ENCODE assay signal across 11 mouse cellular contexts in the genomic region with DNA sequence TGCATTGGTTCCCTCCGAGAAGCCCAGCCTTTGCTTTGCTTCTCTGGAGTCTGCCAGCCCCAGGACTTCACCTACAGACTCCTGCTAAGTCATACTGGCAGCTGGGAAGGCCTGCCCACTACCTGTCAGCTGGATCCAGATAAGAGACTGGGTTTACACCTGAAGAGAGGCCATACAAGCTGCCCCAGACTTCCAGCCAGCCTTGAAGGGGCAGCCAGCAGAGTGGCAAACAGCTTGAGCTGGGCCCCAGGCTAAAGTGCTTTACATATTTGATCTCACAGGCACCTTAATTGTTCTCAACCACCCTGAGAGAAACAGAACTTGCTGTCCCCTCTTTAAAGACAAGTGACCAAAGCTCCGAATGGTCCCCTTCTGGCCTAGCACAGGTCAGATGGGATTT. TPM values are rescaled to one million over a fixed set of nuclear protein-coding genes. Genes with fewer than 3 reads are reported as not detected.
DNase-seq lines count a peak whose midpoint lies in the region; ATAC-seq lines count a peak whose summit lies in the region.
"Had no signal": no experiment of that assay in that cellular context is flagged by ENCODE, and none has a peak within 500 bp of the region (broad histone marks: within the 10 kb centered on the region; RNA-seq: fewer than 3 reads in every experiment).

No protein-coding gene starts in this region.

- no peak for DNase-seq in kidney, postnatal 14 days
- DNase-seq in intestine, embryonic 14.5 days (ENCODE audit: low spot score), result no peak
- no peak for DNase-seq in thymus, postnatal 36 days
- DNase-seq: gastrocnemius, adult 2 months; right cerebral cortex, postnatal 25 days had no signal

- H3K27me3 ChIP-seq in kidney, embryonic 15.5 days, result no peaks in the 10 kb centered on the region
- H3K27me3 ChIP-seq in intestine, embryonic 14.5 days (replicated peaks; ENCODE audit: control insufficient read depth, insufficient read depth, low read length), result no peaks in the 10 kb centered on the region
- no peaks in the 10 kb centered on the region for H3K27me3 ChIP-seq in liver, embryonic 16.5 days (ENCODE audit: control insufficient read depth, insufficient read depth, low read depth, low read length)
- H3K27me3 ChIP-seq in stomach, embryonic 14.5 days (ENCODE audit: control insufficient read depth, insufficient read depth, low read length), result no peaks in the 10 kb centered on the region
- no peaks in the 10 kb centered on the region for H3K27me3 ChIP-seq in hindbrain, embryonic 12.5 days

- no peak overlapping the region; the same call in 1 of the 2 replicates for H3K4me3 ChIP-seq in kidney, embryonic 15.5 days (replicated peaks)
- H3K4me3 ChIP-seq in intestine, embryonic 14.5 days (ENCODE audit: low read depth, low read length), result no peak overlapping the region
- no peak overlapping the region for H3K4me3 ChIP-seq in liver, embryonic 16.5 days (ENCODE audit: low read depth, low read length)
- H3K4me3 ChIP-seq in stomach, embryonic 14.5 days (ENCODE audit: low read depth, low read length), result no peak overlapping the region
- no peak overlapping the region for H3K4me3 ChIP-seq in hindbrain, embryonic 12.5 days
- H3K4me3 ChIP-seq: gastrocnemius, adult 2 months; midbrain, embryonic 13.5 days had no signal

- no peak for ATAC-seq in kidney, embryonic 15.5 days (replicated peaks; ENCODE audit: low FRiP score)
- no peak for ATAC-seq in intestine, embryonic 14.5 days (replicated peaks; ENCODE audit: low FRiP score, low TSS enrichment, low read depth)
- no peak for ATAC-seq in liver, embryonic 16.5 days (ENCODE audit: low read depth)
- ATAC-seq in stomach, embryonic 14.5 days (ENCODE audit: insufficient number of reproducible peaks, insufficient read depth, low FRiP score, low read depth), result no peak
- ATAC-seq in hindbrain, embryonic 12.5 days (ENCODE audit: low FRiP score), result no peak
- ATAC-seq: midbrain, embryonic 13.5 days had no signal

- H3K9me3 ChIP-seq in kidney, embryonic 15.5 days (replicated peaks), result no peaks in the 10 kb centered on the region
- H3K9me3 ChIP-seq in intestine, embryonic 14.5 days (ENCODE audit: control insufficient read depth, low read length), result no peaks in the 10 kb centered on the region
- no peaks in the 10 kb centered on the region for H3K9me3 ChIP-seq in liver, embryonic 16.5 days (replicated peaks; ENCODE audit: control insufficient read depth, low read length)
- H3K9me3 ChIP-seq in stomach, embryonic 14.5 days (ENCODE audit: control insufficient read depth, low read depth, low read length), result no peaks in the 10 kb centered on the region
- no peaks in the 10 kb centered on the region for H3K9me3 ChIP-seq in hindbrain, embryonic 12.5 days (replicated peaks)
- H3K9me3 ChIP-seq: midbrain, embryonic 13.5 days had no signal

- H3K4me2 ChIP-seq in kidney, embryonic 15.5 days, result no peak overlapping the region
- no peak overlapping the region for H3K4me2 ChIP-seq in intestine, embryonic 14.5 days (ENCODE audit: low read length)
- H3K4me2 ChIP-seq in liver, embryonic 16.5 days (ENCODE audit: low read depth, low read length), result no peak overlapping the region
- H3K4me2 ChIP-seq in stomach, embryonic 14.5 days (replicated peaks; ENCODE audit: low read depth, low read length), result no peak overlapping the region
- H3K4me2 ChIP-seq in hindbrain, embryonic 12.5 days (replicated peaks), result no peak overlapping the region
- H3K4me2 ChIP-seq: hindbrain, embryonic 14.5 days; midbrain, embryonic 13.5 days had no signal

- H3K9ac ChIP-seq in kidney, embryonic 15.5 days, result peak overlapping the region; percentile 18; the same call in 1 of the 2 replicates
- no peak overlapping the region for H3K9ac ChIP-seq in intestine, embryonic 14.5 days (ENCODE audit: low read length)
- H3K9ac ChIP-seq in liver, embryonic 16.5 days (ENCODE audit: low read depth, low read length), result no peak overlapping the region
- 0 out of 2 replicates have a peak overlapping the region, but pooled peaks have one; percentile 2 for H3K9ac ChIP-seq in stomach, embryonic 14.5 days (replicated peaks; ENCODE audit: low read depth, low read length)
- no peak overlapping the region for H3K9ac ChIP-seq in hindbrain, embryonic 12.5 days
- H3K9ac ChIP-seq: hindbrain, embryonic 14.5 days; midbrain, embryonic 13.5 days had no signal

- WGBS in kidney, embryonic 15.5 days, result 47% methylated on average over 2 of the region's 2 CpGs
- WGBS in intestine, embryonic 14.5 days, result 51% methylated on average over 2 of the region's 2 CpGs
- 57% methylated on average over 2 of the region's 2 CpGs for WGBS in liver, embryonic 16.5 days (ENCODE audit: insufficient replicate concordance)
- 51% methylated on average over 2 of the region's 2 CpGs for WGBS in stomach, embryonic 14.5 days
- 39% methylated on average over 2 of the region's 2 CpGs for WGBS in hindbrain, embryonic 12.5 days

- peaks cover 52% of the 10 kb centered on the region for H3K4me1 ChIP-seq in kidney, embryonic 15.5 days
- H3K4me1 ChIP-seq in intestine, embryonic 14.5 days (replicated peaks; ENCODE audit: control insufficient read depth, insufficient read depth, low read length), result peaks cover 6% of the 10 kb centered on the region; the same call in 1 of the 2 replicates
- H3K4me1 ChIP-seq in liver, embryonic 16.5 days (ENCODE audit: control insufficient read depth, low read depth, low read length), result peaks cover 72% of the 10 kb centered on the region
- H3K4me1 ChIP-seq in stomach, embryonic 14.5 days (ENCODE audit: control insufficient read depth, insufficient read depth, low read length), result peaks cover 2% of the 10 kb centered on the region; the same call in 1 of the 2 replicates
- peaks cover 4% of the 10 kb centered on the region; the same call in 1 of the 2 replicates for H3K4me1 ChIP-seq in hindbrain, embryonic 12.5 days

- H3K36me3 ChIP-seq in kidney, embryonic 15.5 days, result no peaks in the 10 kb centered on the region
- no peaks in the 10 kb centered on the region for H3K36me3 ChIP-seq in intestine, embryonic 14.5 days (ENCODE audit: control insufficient read depth, insufficient read depth, low read length)
- no peaks in the 10 kb centered on the region for H3K36me3 ChIP-seq in liver, embryonic 16.5 days (ENCODE audit: control insufficient read depth, insufficient read depth)
- no peaks in the 10 kb centered on the region for H3K36me3 ChIP-seq in stomach, embryonic 14.5 days (ENCODE audit: control insufficient read depth, insufficient read depth, low read length)
- H3K36me3 ChIP-seq in hindbrain, embryonic 12.5 days, result no peaks in the 10 kb centered on the region
- H3K36me3 ChIP-seq: midbrain, embryonic 13.5 days had no signal

- H3K27ac ChIP-seq in kidney, embryonic 15.5 days, result peak overlapping the region; percentile 46
- H3K27ac ChIP-seq in intestine, embryonic 14.5 days (ENCODE audit: low read depth), result 0 out of 2 replicates have a peak overlapping the region, but pooled peaks have one; percentile 1
- H3K27ac ChIP-seq in liver, embryonic 16.5 days (ENCODE audit: low read length), result 0 out of 2 replicates have a peak overlapping the region, but pooled peaks have one; percentile 3
- no peak overlapping the region for H3K27ac ChIP-seq in stomach, embryonic 14.5 days (ENCODE audit: low read length)
- no peak overlapping the region for H3K27ac ChIP-seq in hindbrain, embryonic 12.5 days
- H3K27ac ChIP-seq: gastrocnemius, adult 2 months; hindbrain, embryonic 14.5 days; midbrain, embryonic 13.5 days had no signal

RNA-seq across cellular contexts. Expression of a gene that starts 3.1 kb away (rescaled TPM):
- polyA plus RNA-seq in kidney, embryonic 15.5 days (2015; fragmentation: Nextera tagmentation; extraction: Ambion mirVana), result 19.4 and 20.3 TPM in 2 replicates
- 6.9 and 7.3 TPM in 2 replicates for polyA plus RNA-seq in intestine, embryonic 14.5 days (2014; fragmentation: Nextera tagmentation; extraction: Ambion mirVana)
- 7.9 and 8.1 TPM in 2 replicates for polyA plus RNA-seq in liver, embryonic 16.5 days (2015; fragmentation: Nextera tagmentation; extraction: Ambion mirVana)
- 9.6 and 10.1 TPM in 2 replicates for polyA plus RNA-seq in stomach, embryonic 14.5 days (2014; fragmentation: Nextera tagmentation; extraction: Ambion mirVana)
- 11.1 and 12.1 TPM in 2 replicates for polyA plus RNA-seq in hindbrain, embryonic 12.5 days (2016; fragmentation: Nextera tagmentation; extraction: Ambion mirVana)

RNA-seq across cellular contexts. Expression of a gene that starts 26.2 kb away (rescaled TPM):
- polyA plus RNA-seq in kidney, embryonic 15.5 days (2015; fragmentation: Nextera tagmentation; extraction: Ambion mirVana), result 1,106 and 1,152 TPM in 2 replicates
- polyA plus RNA-seq in intestine, embryonic 14.5 days (2014; fragmentation: Nextera tagmentation; extraction: Ambion mirVana), result 1,370 and 1,434 TPM in 2 replicates
- 1,068 and 1,164 TPM in 2 replicates for polyA plus RNA-seq in liver, embryonic 16.5 days (2015; fragmentation: Nextera tagmentation; extraction: Ambion mirVana)
- 1,247 and 1,358 TPM in 2 replicates for polyA plus RNA-seq in stomach, embryonic 14.5 days (2014; fragmentation: Nextera tagmentation; extraction: Ambion mirVana)
- 1,136 and 1,234 TPM in 2 replicates for polyA plus RNA-seq in hindbrain, embryonic 12.5 days (2016; fragmentation: Nextera tagmentation; extraction: Ambion mirVana)

RNA-seq across cellular contexts. Expression of a gene that starts 28.1 kb away (rescaled TPM):
- polyA plus RNA-seq in kidney, embryonic 15.5 days (2015; fragmentation: Nextera tagmentation; extraction: Ambion mirVana), result 166 and 167 TPM in 2 replicates
- 174 and 189 TPM in 2 replicates for polyA plus RNA-seq in intestine, embryonic 14.5 days (2014; fragmentation: Nextera tagmentation; extraction: Ambion mirVana)
- 77.7 and 83.4 TPM in 2 replicates for polyA plus RNA-seq in liver, embryonic 16.5 days (2015; fragmentation: Nextera tagmentation; extraction: Ambion mirVana)
- 163 and 171 TPM in 2 replicates for polyA plus RNA-seq in stomach, embryonic 14.5 days (2014; fragmentation: Nextera tagmentation; extraction: Ambion mirVana)
- 159 and 164 TPM in 2 replicates for polyA plus RNA-seq in hindbrain, embryonic 12.5 days (2016; fragmentation: Nextera tagmentation; extraction: Ambion mirVana)

RNA-seq across cellular contexts. Expression of a gene that starts 43.5 kb away (rescaled TPM):
- polyA plus RNA-seq in kidney, embryonic 15.5 days (2015; fragmentation: Nextera tagmentation; extraction: Ambion mirVana), result 25.2 and 25.6 TPM in 2 replicates
- polyA plus RNA-seq in intestine, embryonic 14.5 days (2014; fragmentation: Nextera tagmentation; extraction: Ambion mirVana), result 11.4 and 16.2 TPM in 2 replicates
- 8.2 and 11.4 TPM in 2 replicates for polyA plus RNA-seq in liver, embryonic 16.5 days (2015; fragmentation: Nextera tagmentation; extraction: Ambion mirVana)
- 18.8 and 22.8 TPM in 2 replicates for polyA plus RNA-seq in stomach, embryonic 14.5 days (2014; fragmentation: Nextera tagmentation; extraction: Ambion mirVana)
- 18.9 and 24.5 TPM in 2 replicates for polyA plus RNA-seq in hindbrain, embryonic 12.5 days (2016; fragmentation: Nextera tagmentation; extraction: Ambion mirVana)

RNA-seq across cellular contexts. Expression of a gene that starts 56.7 kb away (rescaled TPM):
- polyA plus RNA-seq in kidney, embryonic 15.5 days (2015; fragmentation: Nextera tagmentation; extraction: Ambion mirVana), result 0.62 and 1.1 TPM in 2 replicates
- polyA plus RNA-seq in intestine, embryonic 14.5 days (2014; fragmentation: Nextera tagmentation; extraction: Ambion mirVana), result 0.57 and 0.59 TPM in 2 replicates
- 0.91 and 1.2 TPM in 2 replicates for polyA plus RNA-seq in liver, embryonic 16.5 days (2015; fragmentation: Nextera tagmentation; extraction: Ambion mirVana)
- polyA plus RNA-seq in stomach, embryonic 14.5 days (2014; fragmentation: Nextera tagmentation; extraction: Ambion mirVana), result 1.0 and 1.2 TPM in 2 replicates
- polyA plus RNA-seq in hindbrain, embryonic 12.5 days (2016; fragmentation: Nextera tagmentation; extraction: Ambion mirVana), result 0.34 and 0.76 TPM in 2 replicates

Comparison
In these comparisons a context has a peak if more than half of its experiments do, and no peak if none do; other contexts are left out.
1. H3K27ac ChIP-seq: peak in kidney, embryonic 15.5 days (single experiment), intestine, embryonic 14.5 days (single experiment) and liver, embryonic 16.5 days (single experiment); none in stomach, embryonic 14.5 days (single experiment) and hindbrain, embryonic 12.5 days (single experiment).
2. H3K9ac ChIP-seq: peak in kidney, embryonic 15.5 days (single experiment) and stomach, embryonic 14.5 days (single experiment); none in intestine, embryonic 14.5 days (single experiment), liver, embryonic 16.5 days (single experiment) and hindbrain, embryonic 12.5 days (single experiment).